9 mouse cellular contexts compared by ENCODE assay signal in the genomic region with DNA sequence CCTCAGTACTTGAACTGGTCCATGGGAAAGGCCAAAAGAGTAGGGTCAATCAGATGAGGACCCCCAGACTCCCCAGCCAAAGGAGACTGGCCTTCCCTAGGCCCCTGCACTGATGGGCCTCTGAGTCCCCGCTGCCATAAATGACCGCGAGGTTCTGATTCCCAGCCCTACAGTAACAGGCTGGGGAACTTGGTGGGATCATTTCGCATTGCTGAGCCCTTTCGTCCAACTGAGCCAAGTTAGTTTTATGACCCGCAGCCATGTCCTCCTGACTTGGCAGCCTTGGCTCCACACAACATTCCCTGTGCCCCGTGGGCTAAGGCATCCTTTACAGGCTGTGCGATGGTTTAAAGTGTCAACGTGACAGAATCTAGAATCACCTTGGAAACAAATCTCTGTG. TPM values are rescaled to one million over a fixed set of nuclear protein-coding genes. Genes with fewer than 3 reads are reported as not detected.
DNase-seq lines count a peak whose midpoint lies in the region; ATAC-seq and TF ChIP-seq lines count a peak whose summit lies in the region.
"Had no signal": no experiment of that assay in that cellular context is flagged by ENCODE, and none has a peak within 500 bp of the region (broad histone marks: within the 10 kb centered on the region; RNA-seq: fewer than 3 reads in every experiment).

No protein-coding gene starts in this region.

- DNase-seq in heart, postnatal 14 days, result no peak
- DNase-seq in ES-E14 (ENCODE audit: low read depth, low spot score), result no peak
- DNase-seq in hindbrain, embryonic 10.5 days (ENCODE audit: low spot score), result no peak
- DNase-seq in midbrain, embryonic 11.5 days (ENCODE audit: low spot score, missing footprints), result peak; percentile 85
- DNase-seq in adrenal gland, adult (ENCODE audit: inconsistent age in 2 of 2, low spot score in 1 of 2), result no peak
- no peak for DNase-seq in cerebellum, postnatal 25 days
- no peak for DNase-seq in urinary bladder, postnatal 36 days (ENCODE audit: low spot score in 2 of 2)

- H3K36me3 ChIP-seq in heart, embryonic 14.5 days (ENCODE audit: control insufficient read depth, insufficient read depth, low read length), result peaks cover 5% of the 10 kb centered on the region; the same call in 1 of the 2 replicates
- H3K36me3 ChIP-seq in ES-E14 (ENCODE audit: control insufficient read depth, insufficient read depth, low read length, poor library complexity, severe bottlenecking), result no peaks in the 10 kb centered on the region
- H3K36me3 ChIP-seq in hindbrain, embryonic 10.5 days, result peaks cover under 1% of the 10 kb centered on the region; the same call in 1 of the 2 replicates
- no peaks in the 10 kb centered on the region for H3K36me3 ChIP-seq in midbrain, embryonic 11.5 days (ENCODE audit: control insufficient read depth, insufficient read depth, low read length)

- peak overlapping the region; percentile 64 to 87 for H3K4me3 ChIP-seq in heart, embryonic 14.5 days (ENCODE audit: control insufficient read depth in 1 of 2, insufficient read depth in 1 of 2, low read depth in 1 of 2, low read length in 2 of 2)
- H3K4me3 ChIP-seq in ES-E14 (ENCODE audit: insufficient read depth in 1 of 2, low read depth in 1 of 2, low read length in 2 of 2, poor library complexity in 1 of 2, severe bottlenecking in 1 of 2), result peak overlapping the region; percentile 84 to 87
- H3K4me3 ChIP-seq in hindbrain, embryonic 10.5 days, result peak overlapping the region; percentile 82
- H3K4me3 ChIP-seq in midbrain, embryonic 11.5 days (ENCODE audit: low read depth, low read length), result peak overlapping the region; percentile 79

- peak overlapping the region; percentile 92 for H3K4me2 ChIP-seq in heart, embryonic 14.5 days (ENCODE audit: low read length)
- H3K4me2 ChIP-seq in midbrain, embryonic 11.5 days, result peak overlapping the region; percentile 66

- 46% methylated on average over 9 of the region's 9 CpGs for WGBS in heart, embryonic 14.5 days
- WGBS in hindbrain, embryonic 10.5 days, result 48% methylated on average over 9 of the region's 9 CpGs
- WGBS in midbrain, embryonic 11.5 days, result 59% methylated on average over 9 of the region's 9 CpGs

- intact Hi-C loops in heart, postnatal 14 days (cut with DNase I), result no loop called here

- ATAC-seq in heart, embryonic 14.5 days (ENCODE audit: insufficient number of reproducible peaks, insufficient read depth, low FRiP score, low read depth), result no peak
- no peak for ATAC-seq in midbrain, embryonic 11.5 days (ENCODE audit: low FRiP score)

- in situ Hi-C loops in ES-E14 (cut with MboI; ENCODE audit: low sequenced_read_pairs in 2 of 2, unreplicated experiment in 2 of 2), result no loop called here

- H3K9me3 ChIP-seq in heart, embryonic 14.5 days (ENCODE audit: control insufficient read depth, low read length), result no peaks in the 10 kb centered on the region
- no peaks in the 10 kb centered on the region for H3K9me3 ChIP-seq in ES-E14 (ENCODE audit: control insufficient read depth, insufficient read depth, low read depth, low read length)
- H3K9me3 ChIP-seq in hindbrain, embryonic 10.5 days, result no peaks in the 10 kb centered on the region
- H3K9me3 ChIP-seq in midbrain, embryonic 11.5 days (ENCODE audit: control insufficient read depth, low read length), result no peaks in the 10 kb centered on the region

- H3K27me3 ChIP-seq in heart, embryonic 14.5 days (ENCODE audit: control insufficient read depth, insufficient read depth, low read length), result no peaks in the 10 kb centered on the region
- no peaks in the 10 kb centered on the region for H3K27me3 ChIP-seq in hindbrain, embryonic 10.5 days (ENCODE audit: insufficient read depth, poor library complexity, severe bottlenecking)
- H3K27me3 ChIP-seq in midbrain, embryonic 11.5 days (ENCODE audit: control insufficient read depth, insufficient read depth, low read length), result no peaks in the 10 kb centered on the region
- H3K27me3 ChIP-seq: Patski had no signal

- peak overlapping the region; percentile 96 for H3K9ac ChIP-seq in heart, embryonic 14.5 days (ENCODE audit: low read length)
- H3K9ac ChIP-seq in ES-E14 (ENCODE audit: insufficient read depth, low read depth, low read length, poor library complexity, severe bottlenecking), result peak overlapping the region; percentile 88
- H3K9ac ChIP-seq in midbrain, embryonic 11.5 days (ENCODE audit: low read length), result peak overlapping the region; percentile 72

- H3K27ac ChIP-seq in heart, embryonic 14.5 days (replicated peaks in 1 of 2; ENCODE audit: control insufficient read depth in 1 of 2, insufficient read depth in 1 of 2, low read depth in 2 of 2, low read length in 2 of 2), result peak overlapping the region; percentile 30 to 87; a peak in 3 of 4 replicates
- no peak overlapping the region for H3K27ac ChIP-seq in ES-E14 (ENCODE audit: insufficient read depth, low read depth, low read length, poor library complexity, severe bottlenecking)
- peak overlapping the region; percentile 97 for H3K27ac ChIP-seq in hindbrain, embryonic 10.5 days
- H3K27ac ChIP-seq in midbrain, embryonic 11.5 days (ENCODE audit: low read depth, low read length), result no peak overlapping the region

- H3K4me1 ChIP-seq in heart, embryonic 14.5 days (ENCODE audit: control insufficient read depth in 2 of 2, insufficient read depth in 2 of 2, low read length in 2 of 2), result peaks cover 11 to 37% of the 10 kb centered on the region in 2 experiments
- H3K4me1 ChIP-seq in ES-E14 (ENCODE audit: control insufficient read depth in 2 of 2, insufficient read depth in 2 of 2, low read length in 2 of 2, poor library complexity in 1 of 2), result peaks cover 2 to 5% of the 10 kb centered on the region in 2 experiments; a peak in 3 of 4 replicates
- H3K4me1 ChIP-seq in hindbrain, embryonic 10.5 days (replicated peaks), result peaks cover 43% of the 10 kb centered on the region
- peaks cover 19% of the 10 kb centered on the region for H3K4me1 ChIP-seq in midbrain, embryonic 11.5 days (ENCODE audit: control insufficient read depth, insufficient read depth, low read length)

TF ChIP-seq in ES-E14, 5 proteins besides CTCF, POLR2A, EP300 and RAD21:
- TF ChIP-seq ZNF384 (IDR thresholded peaks at IDR 0.05; ENCODE audit: low read depth, low read length) (no peak), ZC3H11A (IDR thresholded peaks at IDR 0.05; ENCODE audit: borderline replicate concordance, low read depth, low read length) (no peak), CHD2 (IDR thresholded peaks at IDR 0.05; ENCODE audit: low read depth, low read length) (no peak), MAFK (IDR thresholded peaks at IDR 0.05; ENCODE audit: insufficient read depth, low read depth, low read length) (no peak), HCFC1 (IDR thresholded peaks at IDR 0.05; ENCODE audit: borderline replicate concordance, insufficient read depth, low read length) (no peak)
TF ChIP-seq in ES-E14: peak in this region for 0.

RNA-seq across cellular contexts. Expression of a gene that starts 1.0 kb away (rescaled TPM):
- 17.4 and 19.2 TPM in 2 replicates for polyA plus RNA-seq in heart, embryonic 14.5 days (2014; fragmentation: Nextera tagmentation; extraction: Ambion mirVana)
- total RNA-seq in heart, postnatal 14 days (2021), result 10 to 100 TPM; 17.6 to 25.0 TPM
- 9.5 and 9.8 TPM in 2 replicates for total RNA-seq in ES-E14 (2012; rRNA removed)
- polyA plus RNA-seq in hindbrain, embryonic 10.5 days (2016; fragmentation: Nextera tagmentation; extraction: Ambion mirVana), result 31.4 TPM in 2 replicates
- polyA plus RNA-seq in midbrain, embryonic 11.5 days (2014; fragmentation: Nextera tagmentation; extraction: Ambion mirVana), result 24.8 and 26.2 TPM in 2 replicates

RNA-seq across cellular contexts. Expression of a gene that starts 1.1 kb away (rescaled TPM):
- polyA plus RNA-seq in heart, embryonic 14.5 days (2014; fragmentation: Nextera tagmentation; extraction: Ambion mirVana), result 39.6 and 40.4 TPM in 2 replicates
- total RNA-seq in heart, postnatal 14 days (2021), result 10 to 100 TPM; 25.0 to 25.3 TPM
- total RNA-seq in ES-E14 (2012; rRNA removed), result 29.6 and 31.8 TPM in 2 replicates
- 57.9 and 58.0 TPM in 2 replicates for polyA plus RNA-seq in hindbrain, embryonic 10.5 days (2016; fragmentation: Nextera tagmentation; extraction: Ambion mirVana)
- 68.7 and 74.0 TPM in 2 replicates for polyA plus RNA-seq in midbrain, embryonic 11.5 days (2014; fragmentation: Nextera tagmentation; extraction: Ambion mirVana)

Comparison
In these comparisons a context has a peak if more than half of its experiments do, and no peak if none do; other contexts are left out.
1. H3K27ac ChIP-seq: peak in heart, embryonic 14.5 days (2 of 2) and hindbrain, embryonic 10.5 days (single experiment); none in ES-E14 (single experiment) and midbrain, embryonic 11.5 days (single experiment).
2. Peak in every context shown above with its lines, with median percentiles within 50 percentile points of each other: H3K4me3 ChIP-seq and H3K9ac ChIP-seq.